Mouse (Mus musculus) adrenal gland, adult (tissue): ENCODE data around the gene Rnf186.

Source experiments
- DNase-seq, 2 experiments: peaks; one replicate each; pipeline ENCODE4 v3.0.0; 2022 to 2023; ENCODE audit warnings: low spot score in 1 of 2; ENCODE audit not compliant: inconsistent age in 2 of 2

Rnf186 gene

DNA sequence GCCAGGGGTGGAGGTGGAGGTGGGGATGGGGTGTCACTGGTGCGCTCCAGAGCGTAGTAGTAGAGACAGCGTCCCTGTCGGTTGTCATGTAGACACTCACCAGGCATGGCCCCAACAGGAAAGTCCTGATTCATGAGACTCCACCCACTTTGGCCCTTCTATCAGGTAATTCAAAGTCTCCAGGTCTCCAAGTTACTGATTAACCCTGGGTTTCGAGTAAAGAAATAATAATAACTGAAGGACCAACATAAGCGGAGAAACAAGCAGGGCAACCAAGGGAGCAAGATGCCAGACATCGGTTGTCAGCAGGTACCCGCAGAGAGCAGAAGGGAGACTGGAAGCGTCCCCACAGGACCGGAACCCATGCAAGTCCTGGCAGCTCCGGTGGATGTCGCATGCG is at the start of gene Rnf186:
Gene Rnf186 (plus strand): TSS at position 247 of the 400 bp plus-strand sequence.
- DNase-seq = no peak

DNA sequence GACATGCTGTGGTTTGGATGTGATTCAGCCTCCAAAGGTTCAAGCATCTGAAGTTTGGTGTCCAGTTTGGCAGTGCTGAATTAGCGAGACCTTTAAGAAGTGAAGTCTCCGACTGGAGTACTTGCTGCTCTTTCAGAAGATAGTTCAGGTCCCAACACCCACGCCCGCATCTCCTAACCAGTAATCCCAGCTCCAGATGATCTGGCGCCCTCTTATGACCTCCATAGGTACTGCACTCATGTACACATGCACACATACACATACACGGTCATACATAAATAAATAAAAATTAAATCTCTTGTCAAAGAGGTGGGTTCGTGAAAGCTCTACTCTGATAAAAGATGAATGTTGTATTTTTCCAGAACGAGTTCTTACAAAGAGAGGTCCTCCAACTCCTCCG is 49.6 kb upstream of the Rnf186 start:
- no peak for DNase-seq

DNA sequence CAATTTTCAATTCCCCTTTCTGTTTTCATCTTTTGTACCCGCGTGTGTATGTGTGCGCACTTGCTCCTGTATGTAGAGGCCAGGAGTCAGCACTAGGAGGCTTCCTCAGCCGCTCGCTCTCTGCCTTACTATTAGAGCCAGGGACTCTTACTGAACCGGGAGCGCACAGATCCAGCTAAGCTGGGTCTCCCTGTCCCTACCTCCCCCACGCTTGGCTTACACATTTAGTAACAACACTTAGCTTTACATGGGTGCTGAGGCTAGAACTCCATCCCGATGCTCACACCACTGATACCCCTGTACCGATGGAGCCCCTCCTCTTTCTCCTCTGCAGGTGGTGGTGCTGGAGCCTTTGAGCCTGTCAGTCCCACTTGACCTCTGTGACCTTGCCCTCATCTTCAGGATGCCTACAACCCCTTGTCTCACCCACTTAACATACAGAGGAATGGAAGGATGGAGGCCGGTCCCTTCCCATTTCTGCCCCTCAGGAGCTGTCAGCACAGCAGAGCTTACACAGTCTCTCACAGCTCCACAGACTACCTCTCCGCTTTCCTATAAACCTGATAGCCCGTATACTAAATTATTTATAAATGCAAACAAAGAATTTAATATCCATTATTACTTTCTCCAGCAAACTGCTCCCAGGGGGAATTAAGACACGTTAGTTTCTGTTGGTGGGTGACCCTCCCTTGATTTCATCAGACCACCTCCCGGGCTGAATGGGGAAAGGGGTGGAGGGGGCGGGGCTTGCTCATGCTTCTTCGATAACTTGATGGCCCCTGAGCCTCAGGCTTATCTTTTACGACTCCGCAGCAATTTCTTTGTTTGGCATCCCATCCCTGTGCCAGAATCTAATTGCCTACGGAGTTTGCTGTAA is 45.4 kb upstream of the Rnf186 start:
- no peak for DNase-seq

DNA sequence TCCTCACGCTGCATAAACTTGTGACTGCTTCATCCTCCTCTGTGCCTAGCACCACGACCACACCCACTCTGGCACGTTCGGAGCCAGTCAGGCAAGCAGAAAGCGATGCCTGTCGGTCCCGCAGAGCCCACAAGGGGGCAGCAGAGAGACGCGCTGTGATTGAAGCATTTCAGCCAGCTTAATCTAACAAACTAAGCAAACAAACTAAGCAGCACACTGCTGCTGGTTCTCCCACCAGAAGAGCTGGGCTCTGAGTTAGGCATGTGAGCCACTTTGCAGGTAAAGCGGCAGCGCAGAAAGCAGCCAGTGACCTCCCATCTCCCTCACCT is 44.8 kb upstream of the Rnf186 start:
- peak; percentile 92 to 98 for DNase-seq

DNA sequence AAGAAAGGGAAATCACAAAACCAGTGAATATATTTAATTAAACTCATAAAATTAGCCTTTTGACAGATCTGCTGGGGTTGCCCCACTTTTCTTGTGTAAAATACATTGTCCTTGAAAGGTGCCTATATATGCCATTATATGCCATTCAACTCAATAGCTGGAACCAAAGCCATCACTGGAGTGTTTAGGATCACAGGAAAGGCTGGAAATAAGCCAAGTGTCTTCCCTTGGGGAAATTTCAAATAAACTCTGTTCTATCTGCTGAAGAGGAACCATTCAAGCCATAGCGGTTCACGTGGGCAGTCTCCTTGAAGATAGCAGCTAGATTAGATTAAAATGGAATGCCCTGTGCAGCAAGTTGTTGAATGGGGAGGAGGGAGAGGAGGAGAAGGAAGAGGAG is 41.4 kb upstream of the Rnf186 start:
- no peak for DNase-seq

DNA sequence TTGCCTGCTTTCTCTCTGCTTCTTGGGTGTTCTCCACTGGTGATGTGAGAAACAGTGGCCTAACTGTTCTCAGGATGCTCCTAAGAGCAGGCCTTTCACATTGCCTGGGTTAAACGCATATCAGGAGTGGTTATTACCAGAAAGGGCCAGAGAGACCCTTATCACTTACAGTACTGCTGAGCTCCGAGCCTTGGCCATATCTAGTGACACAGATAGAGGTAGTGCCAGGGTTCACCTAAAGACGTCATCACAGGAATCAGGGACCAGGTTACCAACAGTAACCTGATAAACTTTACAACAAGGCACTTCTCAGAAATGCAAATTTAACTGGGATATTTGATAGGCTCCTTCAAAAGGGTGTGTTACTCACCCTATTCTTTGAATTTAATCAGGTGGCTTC is 33.0 kb upstream of the Rnf186 start:
- no peak for DNase-seq

DNA sequence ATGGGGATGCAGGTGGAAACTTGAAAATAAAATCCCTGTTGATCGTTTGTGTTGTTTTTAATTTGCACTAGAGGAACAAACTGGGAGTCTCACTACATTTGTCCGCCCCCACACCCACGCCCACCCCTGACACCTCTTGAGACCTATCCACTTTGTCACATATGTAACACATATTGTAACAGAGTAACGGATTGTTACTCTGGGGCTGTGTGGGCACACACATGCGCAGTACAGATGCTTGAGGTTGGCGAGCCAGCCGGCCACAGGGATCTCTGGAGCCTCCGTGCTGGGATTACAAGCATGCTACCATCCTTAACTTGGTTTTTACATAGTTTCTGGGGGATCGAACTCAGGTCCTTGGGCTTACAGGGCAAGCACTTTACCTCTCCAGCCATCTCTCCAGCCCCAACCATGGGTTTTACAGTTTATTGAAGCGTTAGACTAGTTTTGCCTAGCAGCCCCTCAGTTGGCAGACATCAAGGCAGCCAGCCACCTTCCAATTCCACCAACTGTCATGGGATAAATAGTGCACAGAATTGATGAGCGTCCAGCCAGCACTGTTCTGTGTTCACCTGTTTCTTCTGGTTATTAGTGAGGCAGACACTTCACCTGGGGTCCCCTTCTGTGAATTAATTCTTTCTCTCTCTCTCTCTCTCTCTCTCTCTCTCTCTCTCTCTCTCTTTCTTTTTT is 32.3 kb upstream of the Rnf186 start:
- no peak for DNase-seq

DNA sequence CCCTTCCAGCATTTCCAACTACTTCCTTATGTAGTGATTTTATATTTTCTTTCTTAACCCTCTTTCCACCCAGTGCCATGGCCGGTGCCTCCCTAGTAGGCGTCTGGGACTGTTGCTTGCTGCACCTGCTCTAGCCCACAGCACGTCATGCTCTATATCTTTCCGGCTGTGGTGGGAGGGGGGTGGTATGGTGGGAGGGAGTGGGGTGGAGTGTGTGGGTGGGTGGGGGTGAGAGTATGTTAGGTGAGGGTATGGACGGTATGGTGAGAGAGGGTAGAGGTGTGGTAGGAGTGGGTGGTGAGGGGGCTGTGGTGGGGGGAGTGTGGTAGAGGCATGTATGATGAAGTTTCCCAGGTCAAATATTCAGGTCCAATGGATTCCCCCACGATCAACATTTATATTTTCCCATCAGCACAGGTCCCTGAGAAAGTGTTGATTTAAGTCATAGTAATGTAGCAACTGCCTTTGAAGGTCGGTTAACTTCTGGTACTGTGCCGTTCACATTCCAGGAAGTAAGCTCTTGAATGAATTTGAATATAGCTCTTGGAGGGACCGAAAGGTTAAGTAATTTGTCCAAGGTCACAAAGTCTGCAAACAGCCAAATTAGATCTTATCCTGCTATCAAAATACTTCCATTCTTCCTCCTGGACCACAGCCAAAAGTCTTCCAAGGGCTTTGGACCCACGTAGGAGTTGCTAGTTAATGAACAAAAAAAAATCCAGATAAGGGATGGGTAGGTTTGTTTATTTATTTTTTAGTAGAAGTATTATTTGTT is 28.2 kb upstream of the Rnf186 start:
- peak in 1 of 2 experiments; percentile 54 for DNase-seq

DNA sequence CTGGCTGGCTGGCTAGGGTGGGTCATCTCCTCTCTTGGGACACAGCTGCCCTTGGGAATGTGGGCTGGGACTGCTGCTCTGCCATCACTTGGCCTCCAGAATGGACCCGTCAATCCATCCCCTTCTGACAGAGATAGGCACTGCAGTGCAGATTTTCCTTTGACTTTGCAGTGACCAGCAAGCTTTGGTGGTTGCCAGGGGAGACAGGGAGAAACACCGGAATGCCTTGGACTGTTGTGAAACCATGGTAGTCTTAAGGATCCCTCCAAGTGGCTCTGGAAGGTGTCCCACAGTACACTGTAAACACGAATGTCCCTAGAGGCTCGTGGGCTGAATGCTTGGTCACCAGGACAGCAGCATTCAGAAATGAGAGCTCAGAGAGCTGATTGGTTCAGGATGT is 27.4 kb upstream of the Rnf186 start:
- no peak for DNase-seq

DNA sequence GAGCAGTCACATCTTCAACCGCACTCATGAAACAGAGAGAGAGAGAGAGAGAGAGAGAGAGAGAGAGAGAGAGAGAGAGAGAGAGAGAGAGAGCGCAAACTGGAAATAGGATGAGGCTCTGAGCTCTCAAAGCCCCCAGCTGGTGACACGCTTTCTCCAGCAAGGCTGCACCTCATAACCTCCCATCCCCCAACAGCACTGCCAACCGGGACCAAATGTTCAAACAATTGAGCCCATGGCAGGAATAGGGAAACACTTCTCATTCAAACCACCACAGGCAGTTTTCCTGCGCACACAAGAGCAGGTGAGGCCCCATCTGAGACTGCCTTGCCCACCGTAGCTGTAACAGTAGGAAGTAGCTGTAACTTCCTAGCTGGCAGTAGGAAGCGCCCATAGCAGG is 25.5 kb upstream of the Rnf186 start:
- no peak for DNase-seq

DNA sequence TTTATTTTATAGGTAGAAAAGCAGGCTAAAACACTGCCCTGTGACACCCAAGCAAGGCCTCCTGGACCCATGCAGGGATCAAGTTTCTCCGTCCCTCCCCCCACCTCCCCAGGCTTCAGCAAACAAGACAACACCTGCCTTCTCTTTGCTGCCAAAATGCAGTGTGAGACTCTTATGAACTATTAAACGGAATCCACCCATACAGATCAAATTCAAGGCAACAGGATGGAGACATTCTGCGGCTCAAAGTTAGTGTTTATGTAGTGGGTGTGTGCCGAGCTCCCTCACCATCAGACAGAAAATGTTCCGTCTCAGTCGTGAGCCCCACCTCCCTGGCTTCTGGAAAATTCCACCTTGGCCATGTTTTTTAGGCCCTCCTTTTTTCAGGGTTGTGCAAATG is 24.9 kb upstream of the Rnf186 start:
- no peak for DNase-seq

DNA sequence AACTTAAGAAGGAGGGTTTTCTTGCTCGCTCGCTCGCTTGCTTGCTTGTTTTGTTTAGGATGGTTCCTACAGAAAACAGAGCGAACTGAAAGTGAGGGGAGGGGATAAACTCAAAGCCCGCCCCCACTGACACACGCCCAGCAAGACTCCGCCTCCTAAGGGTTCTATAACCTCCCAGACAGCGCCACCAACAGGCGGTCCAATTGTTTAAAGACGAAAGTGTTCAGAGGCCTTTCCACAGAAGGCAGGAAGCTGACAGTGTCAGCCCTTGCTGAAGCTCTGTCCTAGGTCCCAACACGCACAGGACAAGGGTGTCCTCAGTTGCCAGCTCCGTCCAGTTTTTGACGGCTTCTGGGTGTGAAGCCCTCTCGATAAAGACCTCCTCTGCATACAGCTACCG is 23.2 kb upstream of the Rnf186 start:
- DNase-seq = peak; percentile 77 to 91

DNA sequence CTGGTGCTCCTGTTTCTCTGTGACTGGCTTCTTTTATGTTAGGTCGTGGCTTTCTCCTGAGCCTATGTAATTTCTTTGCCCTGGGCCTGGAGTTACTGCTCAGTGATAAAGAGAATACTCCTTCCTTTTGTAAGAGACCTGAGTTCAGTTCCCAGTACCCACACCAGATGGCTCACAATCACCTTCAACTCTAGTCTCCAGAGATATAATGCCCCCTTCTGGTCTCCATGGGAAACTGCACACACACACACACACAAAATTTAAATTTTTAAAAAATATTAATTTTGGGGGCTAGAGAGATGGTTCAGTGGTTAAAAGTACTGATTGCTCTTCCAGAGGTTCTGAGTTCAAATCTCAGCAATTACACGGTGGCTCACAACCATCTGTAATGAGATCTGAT is 18.7 kb upstream of the Rnf186 start:
- DNase-seq = no peak

DNA sequence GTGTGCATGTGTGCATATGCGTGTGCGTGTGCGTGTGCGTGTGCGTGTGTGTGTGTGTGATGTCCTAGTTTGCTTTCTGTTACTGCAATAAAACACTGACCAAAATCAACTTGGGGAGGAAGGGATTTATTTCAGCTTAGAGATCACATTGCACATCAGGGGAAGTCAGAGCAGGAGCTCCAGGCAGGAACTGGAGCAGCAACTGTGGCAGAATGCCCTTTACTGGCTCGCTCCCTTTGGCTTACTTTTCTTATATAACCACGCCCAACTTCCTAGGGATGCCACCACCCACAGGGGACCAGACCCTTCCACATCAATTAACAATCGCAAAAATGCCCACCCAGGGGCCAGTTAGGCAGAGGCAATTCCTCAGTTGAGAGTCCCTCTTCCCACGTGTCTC is 8.3 kb upstream of the Rnf186 start:
- no peak for DNase-seq

DNA sequence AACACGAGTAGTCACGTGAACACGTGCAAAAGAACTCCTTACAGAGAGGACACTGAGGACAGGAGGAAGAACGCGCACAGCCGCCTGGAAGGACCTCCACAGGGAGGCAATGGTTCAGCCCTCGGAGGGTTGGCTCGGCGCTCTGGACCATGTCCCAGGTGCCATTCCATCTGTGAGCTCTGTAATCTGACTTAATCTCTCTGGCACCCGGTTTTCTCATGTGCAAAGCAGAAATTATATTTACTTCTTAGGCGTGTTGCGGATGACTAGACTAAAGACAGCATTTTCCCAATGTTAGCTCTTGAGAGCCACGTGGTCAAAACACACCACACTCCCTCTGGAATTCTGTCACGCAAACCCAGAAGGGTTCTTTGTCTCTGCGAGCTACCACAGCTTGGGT is 7.8 kb upstream of the Rnf186 start:
- DNase-seq = no peak

DNA sequence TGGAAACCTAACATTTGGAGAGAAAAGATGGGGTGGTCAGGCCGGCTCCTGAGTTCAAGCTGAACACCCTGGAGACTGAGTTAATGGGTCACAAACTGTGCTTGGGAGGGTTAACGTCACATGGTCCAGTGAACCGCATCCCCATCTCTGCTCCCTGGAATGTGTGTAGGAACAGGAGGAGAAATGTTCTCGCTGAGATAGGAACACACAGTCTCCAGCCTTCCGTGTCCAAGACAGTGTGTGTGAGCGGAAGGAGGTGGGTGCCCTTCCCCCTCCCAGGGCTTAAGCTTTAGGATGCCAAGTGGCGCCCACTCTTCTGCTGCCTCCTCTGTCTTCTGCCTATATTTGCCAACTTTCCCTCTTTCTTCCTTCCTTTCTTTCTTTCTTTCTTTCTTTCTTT is 7.0 kb upstream of the Rnf186 start:
- DNase-seq = no peak

DNA sequence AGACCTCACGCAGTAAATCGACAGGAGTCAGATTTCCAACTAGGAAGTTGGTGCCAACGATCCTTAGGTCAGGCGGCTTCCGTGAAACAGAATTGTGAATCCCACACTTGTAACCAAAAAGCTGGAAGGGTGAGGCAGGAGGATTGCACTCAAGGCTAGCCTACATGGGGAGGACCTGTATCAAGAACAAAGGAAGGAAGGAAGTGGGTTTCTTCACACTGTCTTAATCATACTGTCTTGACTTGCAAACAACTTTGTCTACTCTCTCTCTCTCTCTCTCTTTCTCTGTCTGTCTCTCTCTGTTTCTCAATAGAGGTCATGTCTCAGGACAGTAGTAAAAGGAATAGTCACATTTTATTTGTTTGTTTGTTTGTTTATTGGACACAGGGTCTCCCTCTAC is 4.2 kb upstream of the Rnf186 start:
- DNase-seq = no peak

DNA sequence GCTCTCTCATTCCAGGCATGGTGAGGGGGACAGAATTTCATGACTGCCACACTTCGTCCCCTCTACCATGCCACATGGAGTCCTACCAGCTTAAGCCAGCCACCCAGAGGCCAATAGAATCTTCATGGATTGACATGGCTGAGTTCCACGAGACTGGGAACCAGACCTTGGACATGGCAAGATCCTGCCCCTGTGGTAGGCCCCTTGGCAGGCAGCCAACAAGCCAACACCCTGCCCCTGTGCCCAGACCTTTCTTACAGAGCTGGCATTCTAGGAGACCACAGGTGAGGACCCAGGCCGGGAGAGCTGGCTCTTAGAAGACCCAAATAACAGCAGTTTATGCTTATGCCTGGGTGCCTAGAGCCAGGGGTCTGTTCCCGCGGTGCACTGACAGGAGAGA is 1.0 kb upstream of the Rnf186 start:
- no peak for DNase-seq

DNA sequence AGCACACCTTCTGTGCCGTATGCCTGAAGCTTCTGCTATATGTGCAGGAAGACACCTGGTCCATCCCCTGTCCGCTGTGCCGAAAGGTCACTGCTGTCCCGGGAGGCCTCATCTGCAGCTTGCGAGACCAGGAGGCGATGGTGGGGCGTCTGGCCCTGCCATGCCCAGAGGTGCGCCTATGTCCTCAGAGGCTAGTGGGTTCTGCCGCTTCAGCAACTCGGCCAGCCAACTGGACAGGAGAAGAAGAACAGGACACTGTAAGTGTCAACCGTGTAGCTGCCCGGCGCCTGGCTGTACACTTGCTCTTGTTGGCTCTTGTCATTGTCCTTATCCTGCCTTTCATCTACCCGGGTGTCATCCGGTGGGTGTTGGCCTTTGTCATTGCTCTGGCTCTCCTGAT is 573 bp downstream of the Rnf186 start:
- DNase-seq = no peak

DNA sequence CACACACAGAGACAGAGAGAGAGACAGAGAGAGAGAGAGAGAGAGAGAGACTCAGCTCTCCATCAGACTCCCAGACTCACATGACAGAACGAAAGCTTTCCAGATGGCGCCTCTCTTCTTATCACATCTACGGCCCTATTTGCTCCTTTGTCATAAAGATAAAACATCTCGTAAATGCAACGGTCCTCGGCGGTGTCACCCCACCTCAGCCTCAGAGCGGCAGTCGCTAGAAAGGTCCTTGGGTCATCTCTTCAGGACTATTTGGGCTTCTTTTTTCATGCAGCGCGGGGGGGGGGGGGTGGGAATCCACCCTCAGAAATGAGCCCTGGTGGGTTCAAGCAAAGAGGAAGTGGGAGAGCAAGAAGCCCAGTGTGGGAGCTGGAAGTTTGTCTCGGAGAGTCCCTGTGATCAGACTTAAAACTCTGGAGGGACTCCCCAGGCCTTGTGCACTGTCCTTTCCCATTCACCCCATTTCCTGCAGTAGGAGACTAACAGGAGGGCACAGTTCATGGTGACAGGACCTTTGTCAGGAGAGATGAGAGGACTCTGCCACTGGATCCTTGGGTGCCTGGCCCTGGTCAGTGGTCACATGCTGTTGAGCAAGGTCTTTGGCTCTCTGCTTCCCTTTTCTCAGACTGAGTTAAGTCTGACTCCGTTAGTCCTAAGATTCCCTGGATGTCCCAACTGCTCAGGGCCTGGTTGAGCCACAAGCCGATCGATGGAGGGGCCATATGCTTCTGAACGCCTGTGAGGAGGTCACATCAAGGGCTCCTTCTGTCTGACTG is 2.1 kb downstream of the Rnf186 start:
- DNase-seq = peak in 1 of 2 experiments; percentile 66

DNA sequence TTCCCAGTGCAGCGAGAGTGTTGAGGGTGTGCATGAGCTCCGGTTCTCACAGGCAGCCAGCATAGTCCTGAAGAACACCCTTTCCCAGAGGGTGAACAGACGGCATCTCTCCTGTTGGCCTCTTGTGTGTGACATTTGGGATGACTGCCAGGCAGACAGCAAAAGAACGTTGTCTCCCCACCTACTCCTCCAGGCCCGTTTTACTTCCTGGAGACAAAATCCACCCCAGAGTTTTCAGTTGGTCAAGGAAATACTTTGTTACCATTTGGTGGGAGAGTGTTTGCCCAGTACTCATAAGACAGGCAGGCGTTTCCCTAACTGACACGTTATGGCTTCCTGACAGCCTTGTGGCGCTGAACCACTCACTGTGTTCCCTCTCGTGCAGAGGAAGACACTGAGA is 2.8 kb downstream of the Rnf186 start:
- no peak for DNase-seq
